Mouse (Mus musculus) large intestine, adult 2 months (tissue): ENCODE measurements around the gene Fntb. TPM values are rescaled to one million over a fixed set of nuclear protein-coding genes. Genes with fewer than 3 reads are reported as not detected.
A peak's percentile ranks its signal among the peaks of the same experiment; 100 is the strongest.

Experiments used
- DNase-seq: peaks from one replicate; pipeline ENCODE4 v3.0.0-alpha.2; 2012; ENCODE audit warnings: low read depth, low spot score
- WGBS: fragments of 180-500 bp; shearing (Covaris S2); methylation state at CpG from one replicate; pipeline ENCODE4 v1.1.7; 2018; 5-methylcytosine and 5-hydroxymethylcytosine counted together
- polyA plus RNA-seq: library from polyadenylated mRNA; depleted of rRNA; stranded (reverse); fragments of >200 nt; gene quantifications from 2 replicates; pipeline ENCODE4 v1.2.3, GENCODE M21; 2012

Gene Fntb
- polyA plus RNA-seq, 1 experiment = 31.8 TPM

DNA sequence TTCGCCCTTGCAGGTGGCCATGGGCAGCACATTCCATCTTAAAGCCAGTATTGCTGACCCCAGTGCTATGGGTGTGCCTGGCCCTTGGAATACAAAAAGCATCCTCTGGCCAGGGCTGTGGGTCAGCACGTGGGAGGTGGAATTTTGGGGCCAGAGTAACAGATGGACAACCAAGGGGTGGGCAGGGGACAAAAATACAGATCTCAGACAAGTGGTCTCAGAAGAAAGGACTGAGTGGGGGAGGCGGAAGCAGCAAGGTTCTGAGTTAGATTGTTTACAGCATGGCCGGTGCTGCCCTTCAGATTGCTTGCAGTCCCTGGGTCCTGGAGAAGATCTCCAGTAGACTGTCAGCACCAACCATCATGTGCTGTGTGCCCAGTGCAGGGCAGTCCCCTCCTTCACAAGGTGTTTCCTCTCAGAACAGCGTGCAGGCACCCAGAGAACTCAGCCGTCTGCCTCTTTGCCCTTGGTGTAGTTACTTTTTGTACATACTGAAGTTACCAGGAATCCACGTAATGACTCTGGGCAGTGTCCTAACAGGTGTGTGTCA, 107.5 kb downstream of the Fntb start:
- 87% methylated on average over 7 of the region's 7 CpGs for WGBS

DNA sequence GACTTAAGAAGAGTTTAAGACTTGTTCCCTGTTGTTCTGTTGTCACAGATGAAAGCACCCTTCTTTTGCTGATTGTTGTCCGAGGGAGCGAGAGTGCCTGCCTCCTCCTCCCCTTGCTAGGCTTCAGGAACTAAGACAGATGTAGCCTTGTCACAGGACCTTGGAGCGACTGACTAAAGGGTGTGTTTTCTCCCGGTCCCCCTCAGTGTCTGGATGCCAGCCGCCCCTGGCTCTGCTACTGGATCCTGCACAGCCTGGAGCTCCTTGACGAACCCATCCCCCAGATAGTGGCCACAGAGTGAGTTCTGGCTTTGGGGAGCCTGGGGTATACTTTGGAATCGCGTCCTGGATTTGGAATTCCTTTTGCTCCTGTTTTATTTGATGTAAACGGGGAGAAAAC, 109.4 kb downstream of the Fntb start:
- WGBS = 66% methylated on average over 9 of the region's 9 CpGs
- no peak for DNase-seq

More for the DNA sequence above, 107.5 kb downstream of the Fntb start:
- no peak for DNase-seq

GRCm38 (mm10) chr12:76879242-76879641, 113.9 kb downstream of the Fntb start:
- no peak for DNase-seq
- WGBS = 11% methylated on average over 5 of the region's 5 CpGs

- 82% methylated on average over 4 of the region's 4 CpGs for WGBS
- no peak for DNase-seq
Measured at GRCm38 (mm10) chr12:76880131-76880530, 114.7 kb downstream of the Fntb start.

DNA sequence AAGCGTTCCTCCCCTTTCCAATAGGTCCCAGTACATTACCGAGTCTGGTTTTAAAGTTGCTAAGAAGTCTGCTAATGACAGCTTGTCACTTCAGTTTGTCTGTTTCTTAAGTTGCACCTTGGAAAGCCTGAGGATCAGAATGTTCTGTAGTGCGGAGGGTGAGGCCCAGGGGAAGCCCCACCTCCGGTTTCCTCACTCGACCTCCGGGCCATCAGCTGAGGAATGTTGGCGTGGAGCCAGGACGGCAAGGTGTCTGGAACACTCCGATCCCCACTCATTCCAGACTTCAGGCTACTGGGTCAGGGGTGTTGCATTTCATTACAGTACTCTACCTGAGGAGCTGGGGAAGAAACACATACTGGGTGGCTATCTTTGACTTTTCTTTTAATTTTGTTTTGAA, 118.4 kb downstream of the Fntb start:
- peak; percentile 50 for DNase-seq

DNA sequence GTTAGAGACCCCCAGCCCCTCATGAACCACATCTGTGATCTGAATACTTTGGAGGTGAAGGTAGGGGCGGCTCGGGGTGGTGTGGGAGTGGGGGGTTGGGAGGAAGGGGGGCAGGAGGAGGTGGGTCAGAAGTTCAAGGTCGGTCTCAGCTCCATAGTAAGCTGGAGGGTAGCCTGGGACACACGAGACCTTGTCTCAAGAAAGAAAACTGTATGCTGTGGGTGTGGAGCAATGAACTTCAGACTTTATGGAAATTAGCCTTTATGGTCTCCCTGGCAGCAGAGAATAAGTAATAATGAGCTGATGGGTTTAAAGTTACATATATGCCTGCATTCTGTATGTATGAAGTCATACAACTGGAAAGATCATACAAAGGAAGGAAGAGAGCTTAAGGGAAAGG, 119.7 kb downstream of the Fntb start:
- 54% methylated on average over 4 of the region's 4 CpGs for WGBS
- peak; percentile 31 for DNase-seq

More for the DNA sequence above, 118.4 kb downstream of the Fntb start:
- 20% methylated on average over 9 of the region's 9 CpGs for WGBS

DNA sequence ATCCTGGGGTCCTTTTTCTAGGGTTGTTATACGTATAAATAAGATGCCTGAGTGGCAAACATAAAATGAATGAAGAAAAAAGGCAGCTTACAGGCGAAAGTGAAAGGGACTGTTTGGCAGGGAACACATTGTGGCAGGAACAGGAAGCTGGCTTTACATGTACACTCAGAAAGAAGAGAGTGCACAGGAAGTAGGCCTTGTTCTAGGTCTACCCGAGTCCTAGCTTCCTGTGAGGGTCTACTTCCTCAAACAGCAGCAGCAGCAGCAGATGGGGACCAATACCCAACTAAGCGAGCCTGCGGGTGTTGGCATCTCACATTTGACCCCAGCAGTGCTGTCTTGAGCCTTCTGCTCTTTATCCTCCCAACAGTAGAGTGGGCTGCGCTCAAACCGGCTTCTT, 121.4 kb downstream of the Fntb start:
- no peak for DNase-seq
- WGBS = 79% methylated on average over 7 of the region's 7 CpGs

GRCm38 (mm10) chr12:76887941-76888340, 122.6 kb downstream of the Fntb start:
- 95% methylated on average over 12 of the region's 12 CpGs for WGBS
- DNase-seq = no peak

DNA sequence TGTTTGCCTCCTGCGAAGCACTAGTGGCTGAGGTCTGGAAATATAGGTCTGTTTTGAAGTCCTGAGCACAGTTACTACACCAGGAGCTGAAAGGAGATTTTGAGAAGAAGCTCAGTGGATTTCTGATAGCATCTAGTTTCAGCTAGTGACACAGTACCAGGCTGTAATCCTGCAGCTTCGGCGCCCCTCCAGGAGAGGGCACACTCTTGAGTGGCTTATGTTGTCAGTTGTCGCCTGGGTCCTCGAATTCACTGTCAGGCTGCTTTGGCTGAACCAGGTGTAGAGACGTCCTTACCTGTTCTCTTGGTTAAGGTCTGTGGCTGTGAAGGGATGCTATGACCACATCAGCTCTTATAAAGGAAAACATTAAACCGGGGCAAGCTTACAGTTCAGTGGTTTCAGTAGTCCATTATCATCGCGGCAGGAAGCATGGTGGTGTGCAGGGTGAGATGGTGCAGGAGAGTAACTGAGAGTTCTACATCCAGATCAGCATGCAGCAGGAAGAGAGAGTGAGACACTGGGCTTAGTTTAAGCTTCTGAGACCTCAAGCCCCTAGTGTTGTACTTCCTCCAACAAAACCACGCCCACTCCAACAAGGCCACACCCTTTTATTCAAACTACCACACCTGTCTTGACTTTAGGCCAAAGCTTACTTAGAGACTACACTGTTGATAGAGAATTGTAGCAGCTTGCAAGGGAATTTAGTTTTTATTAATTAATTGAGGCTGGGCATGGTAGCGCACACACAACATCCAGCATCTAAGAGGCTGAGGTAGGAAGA, 124.2 kb downstream of the Fntb start:
- 78% methylated on average over 11 of the region's 11 CpGs for WGBS
- DNase-seq = peak; percentile 46

GRCm38 (mm10) chr12:76891160-76891559, 125.8 kb downstream of the Fntb start:
- 89% methylated on average over 3 of the region's 3 CpGs for WGBS
- DNase-seq = no peak

DNA sequence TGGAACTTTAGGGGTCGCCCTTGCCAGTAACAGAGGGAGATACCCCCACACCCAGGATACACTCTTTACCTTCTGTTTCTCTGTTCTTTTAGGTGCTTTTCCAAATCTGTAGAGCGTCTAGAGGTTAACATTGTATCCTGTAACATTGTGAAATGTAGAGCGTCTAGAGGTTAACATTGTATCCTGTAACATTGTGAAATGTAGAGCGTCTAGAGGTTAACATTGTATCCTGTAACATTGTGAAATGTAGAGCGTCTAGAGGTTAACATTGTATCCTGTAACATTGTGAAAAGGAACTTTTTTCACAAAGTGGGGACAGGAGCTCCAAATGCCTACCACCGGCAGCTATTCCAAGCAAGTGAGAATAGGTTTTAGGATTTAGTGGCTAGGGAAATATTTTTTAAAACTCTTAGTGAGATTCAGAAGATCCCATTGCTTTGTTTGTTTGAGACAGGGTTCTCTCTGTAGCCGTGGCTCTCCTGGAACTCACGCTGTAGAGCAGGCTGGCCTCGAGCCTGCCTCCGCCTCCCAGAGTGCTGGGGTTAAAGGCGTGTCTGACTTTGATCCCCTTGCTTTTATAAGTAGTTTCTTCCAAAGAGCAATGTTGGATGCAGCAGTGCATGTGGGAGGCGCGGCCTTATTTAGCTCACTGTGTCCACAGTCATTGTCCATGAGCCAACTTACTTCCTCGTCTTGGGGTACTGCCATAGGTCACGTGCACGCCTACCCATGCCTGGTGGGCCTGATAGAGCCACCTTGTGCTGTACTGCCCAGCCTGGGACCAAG, 127.7 kb downstream of the Fntb start:
- 51% methylated on average over 16 of the region's 16 CpGs for WGBS
- no peak for DNase-seq

DNA sequence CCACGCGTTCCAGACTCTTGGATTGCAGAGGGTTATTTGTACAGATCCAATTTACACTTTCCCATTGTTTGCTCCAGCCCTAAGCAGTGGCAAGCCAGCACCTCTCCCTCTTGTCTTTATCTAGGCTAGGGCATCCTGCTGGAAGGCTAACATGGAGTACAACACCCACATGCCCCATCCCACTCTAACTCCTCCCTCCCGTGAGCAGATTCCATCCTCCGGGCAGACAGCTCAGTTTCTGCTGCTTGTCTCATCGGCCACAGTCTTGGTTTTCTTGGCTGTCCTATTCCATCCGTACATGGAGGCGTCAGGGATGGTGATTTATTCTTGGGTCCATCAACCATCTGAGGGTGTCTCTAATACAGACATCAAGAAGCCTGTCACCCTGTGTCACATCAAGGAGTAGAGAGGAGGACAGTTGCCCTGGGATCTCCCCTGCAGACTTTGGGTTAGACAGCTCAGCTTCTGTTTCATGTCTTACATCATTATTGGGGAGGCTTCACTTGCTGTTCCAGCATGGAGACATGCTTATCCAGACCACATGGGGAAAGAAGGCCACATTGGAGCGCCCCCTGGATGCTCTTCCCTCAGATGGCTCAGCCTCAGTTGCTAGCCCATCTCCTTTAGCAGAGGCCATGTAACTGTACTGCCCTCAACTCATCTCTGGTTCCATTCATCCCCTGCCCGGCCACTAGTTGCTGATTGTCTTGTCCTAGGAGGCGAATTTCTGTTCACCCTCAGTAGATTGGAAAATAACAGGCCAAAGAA, 129.6 kb downstream of the Fntb start:
- no peak for DNase-seq
- 83% methylated on average over 10 of the region's 10 CpGs for WGBS

DNA sequence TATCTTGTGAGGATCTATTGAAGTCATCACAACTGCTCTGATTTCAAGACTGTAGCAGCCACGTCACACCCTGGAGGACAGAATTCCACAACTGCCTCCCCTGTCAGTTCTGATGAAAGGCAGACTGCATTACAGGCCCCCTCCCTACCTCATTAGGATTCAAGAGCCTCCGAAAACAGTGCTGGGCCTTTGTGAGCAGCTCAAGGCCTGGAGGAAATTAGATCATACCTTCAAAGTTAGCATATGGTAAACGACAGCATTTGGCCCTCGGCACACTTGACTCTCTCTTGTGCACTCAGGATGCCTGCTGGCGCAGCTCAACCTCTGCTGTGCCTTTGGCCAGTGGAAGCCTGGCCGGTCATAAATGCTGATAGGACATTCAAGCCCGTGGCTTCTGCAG, 130.4 kb downstream of the Fntb start:
- no peak for DNase-seq
- WGBS = 73% methylated on average over 7 of the region's 7 CpGs

DNA sequence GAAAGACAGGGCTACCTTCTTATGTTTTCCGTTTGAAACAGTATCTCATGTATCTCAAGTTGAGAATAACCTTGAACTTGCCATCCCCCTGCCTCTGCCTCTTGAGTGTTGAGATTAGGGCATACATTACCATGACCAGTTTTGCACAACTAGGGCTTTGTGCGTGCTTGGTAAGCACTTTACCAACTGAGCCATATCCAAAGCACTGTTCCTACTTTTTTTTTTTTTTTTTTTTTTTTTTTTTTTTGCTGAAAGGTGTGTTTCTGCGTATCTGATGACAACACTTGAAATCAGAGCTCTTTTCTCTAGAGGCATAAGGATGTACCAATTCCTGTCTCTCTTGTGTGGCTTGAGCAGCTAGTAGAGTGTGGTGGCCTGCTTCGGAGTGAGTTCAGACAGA, 131.2 kb downstream of the Fntb start:
- 93% methylated on average over 4 of the region's 4 CpGs for WGBS

GRCm38 (mm10) chr12:76897006-76897405, 131.6 kb downstream of the Fntb start:
- DNase-seq = no peak
- WGBS = 91% methylated on average over 10 of the region's 10 CpGs

More for the DNA sequence above, 131.2 kb downstream of the Fntb start:
- DNase-seq = no peak

DNA sequence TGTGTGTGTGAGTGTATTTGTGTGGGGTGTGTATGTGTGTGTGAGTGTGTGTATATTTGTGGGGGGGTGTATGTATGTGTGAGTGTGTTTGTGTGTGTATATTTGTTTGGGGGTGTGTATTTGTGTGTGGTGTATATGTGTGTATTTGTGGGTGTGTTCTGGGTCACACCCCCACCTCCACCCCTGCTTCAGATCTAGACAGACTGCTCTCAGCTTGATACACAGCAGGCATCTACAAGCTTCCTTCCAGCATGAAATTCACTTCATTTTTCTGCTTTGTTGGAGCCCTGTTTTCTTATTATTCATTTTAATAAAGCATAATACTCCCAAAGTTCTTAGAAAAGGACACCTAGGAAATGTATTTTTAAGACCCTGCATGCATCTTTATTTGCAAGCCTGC, 132.8 kb downstream of the Fntb start:
- DNase-seq = no peak

- DNase-seq = no peak
- 92% methylated on average over 10 of the region's 10 CpGs for WGBS
Measured at GRCm38 (mm10) chr12:76899261-76899975, 134.0 kb downstream of the Fntb start.

- no peak for DNase-seq
- WGBS = 55% methylated on average over 3 of the region's 3 CpGs
Measured at GRCm38 (mm10) chr12:76901508-76902294, 136.3 kb downstream of the Fntb start.

DNA sequence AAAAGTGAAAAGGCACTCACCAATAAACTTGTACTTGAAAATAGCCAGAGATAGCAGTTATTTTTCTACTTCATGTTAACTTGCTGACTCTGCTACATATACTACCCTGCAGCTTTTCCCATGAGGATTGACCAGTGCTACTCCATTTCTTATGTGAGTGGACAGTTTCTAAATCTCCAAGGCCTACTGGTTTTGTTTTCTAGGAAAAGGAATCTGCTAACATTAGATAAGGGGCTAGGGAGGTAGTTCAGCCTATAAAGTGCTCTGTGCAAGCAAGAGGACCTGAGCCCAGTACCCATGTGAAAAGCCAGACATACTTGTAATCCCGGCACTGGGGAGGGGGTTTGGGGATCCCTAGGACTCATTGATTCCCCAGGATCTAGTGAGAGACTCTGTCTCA, 140.9 kb downstream of the Fntb start:
- 100% methylated on average over 1 of the region's 1 CpGs for WGBS
- no peak for DNase-seq
